7 mouse cellular contexts compared by ENCODE assay signal in the genomic region with DNA sequence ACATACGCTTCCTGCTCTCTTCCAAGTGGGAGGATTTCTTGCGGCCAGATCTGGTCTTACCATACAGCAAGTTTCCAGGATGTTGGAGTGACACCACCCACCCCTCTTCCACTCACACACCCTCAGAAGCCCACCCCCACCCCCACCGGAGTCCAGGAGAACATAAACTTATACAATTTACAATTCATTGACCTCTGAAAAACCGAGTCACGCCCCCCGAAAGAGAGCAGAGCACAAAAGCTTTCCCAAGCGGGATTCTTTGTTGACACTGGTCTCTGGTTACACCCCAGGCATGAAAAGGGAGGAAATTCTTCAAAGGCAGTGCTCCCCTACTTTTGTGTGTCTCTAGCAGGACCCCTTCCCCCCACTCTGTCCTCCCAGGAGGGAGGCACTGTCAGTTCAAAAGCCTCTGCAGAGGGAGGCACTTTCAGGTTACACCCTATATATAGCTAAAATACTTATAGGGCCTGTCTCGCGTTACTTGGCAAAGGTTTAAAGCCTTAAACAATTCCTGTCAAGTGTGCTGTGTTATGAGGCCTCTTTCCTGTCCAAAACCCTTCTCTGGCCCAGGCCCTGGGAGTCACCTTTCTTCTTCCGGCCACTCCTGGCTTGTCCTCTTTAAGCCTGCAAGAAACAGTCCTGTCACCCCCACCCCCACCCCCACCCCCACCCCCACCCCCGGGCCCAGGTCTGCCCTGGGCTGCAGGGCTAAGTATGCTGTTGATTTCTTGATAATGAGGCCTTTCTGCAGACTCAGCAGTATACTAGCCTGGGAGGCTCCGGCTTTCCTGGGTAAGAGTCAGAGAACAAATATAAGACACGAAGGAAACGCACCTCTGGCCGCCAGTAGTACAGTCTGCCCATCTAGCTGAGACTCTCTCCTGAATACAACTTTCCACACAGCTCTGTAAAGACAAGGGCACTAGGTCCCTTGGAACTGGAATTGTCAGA.
DNase-seq lines count a peak whose midpoint lies in the region; ATAC-seq lines count a peak whose summit lies in the region.

No protein-coding gene starts in this region.

- WGBS in forebrain, embryonic 14.5 days, result 7% methylated on average over 15 of the region's 15 CpGs
- 10% methylated on average over 15 of the region's 15 CpGs for WGBS in midbrain, embryonic 15.5 days

- H3K9me3 ChIP-seq in forebrain, embryonic 14.5 days (replicated peaks; ENCODE audit: control insufficient read depth, low read length), result no peaks in the 10 kb centered on the region
- no peaks in the 10 kb centered on the region for H3K9me3 ChIP-seq in midbrain, embryonic 15.5 days

- no peak overlapping the region for H3K4me3 ChIP-seq in forebrain, embryonic 14.5 days (ENCODE audit: low read depth, low read length)
- H3K4me3 ChIP-seq in midbrain, embryonic 15.5 days, result no peak overlapping the region

- no peaks in the 10 kb centered on the region for H3K36me3 ChIP-seq in forebrain, embryonic 14.5 days (ENCODE audit: control insufficient read depth, insufficient read depth, low read length)
- no peaks in the 10 kb centered on the region for H3K36me3 ChIP-seq in midbrain, embryonic 15.5 days (replicated peaks)

- no peak overlapping the region for H3K4me2 ChIP-seq in forebrain, embryonic 14.5 days (ENCODE audit: low read length)
- H3K4me2 ChIP-seq in midbrain, embryonic 15.5 days, result no peak overlapping the region

- peak; percentile 44 for ATAC-seq in forebrain, embryonic 14.5 days
- ATAC-seq in midbrain, embryonic 15.5 days (replicated peaks), result peak; percentile 72
- ATAC-seq in erythroblast, adult 5-6 weeks (replicated peaks; ENCODE audit: low FRiP score, poor library complexity, severe bottlenecking), result no peak

- no peak overlapping the region for H3K9ac ChIP-seq in forebrain, embryonic 14.5 days (ENCODE audit: low read length)
- H3K9ac ChIP-seq in midbrain, embryonic 15.5 days, result no peak overlapping the region

- H3K4me1 ChIP-seq in forebrain, embryonic 14.5 days (ENCODE audit: control insufficient read depth, insufficient read depth, low read length), result peaks cover 14% of the 10 kb centered on the region
- H3K4me1 ChIP-seq in midbrain, embryonic 15.5 days, result peaks cover 20% of the 10 kb centered on the region; the same call in 1 of the 2 replicates

- no peaks in the 10 kb centered on the region for H3K27me3 ChIP-seq in forebrain, embryonic 14.5 days (replicated peaks; ENCODE audit: control insufficient read depth, insufficient read depth, low read length)
- no peaks in the 10 kb centered on the region for H3K27me3 ChIP-seq in midbrain, embryonic 15.5 days (replicated peaks)

- no peak overlapping the region for H3K27ac ChIP-seq in forebrain, embryonic 14.5 days (ENCODE audit: low read depth, low read length)
- H3K27ac ChIP-seq in midbrain, embryonic 15.5 days, result no peak overlapping the region

- DNase-seq in embryo, embryonic 10.5 days (ENCODE audit: low spot score), result peak; percentile 81
- peak; percentile 28 for DNase-seq in forebrain, embryonic 14.5 days (ENCODE audit: low spot score)
- DNase-seq in kidney, postnatal 14 days, result peak; percentile 31
- DNase-seq in frontal cortex, adult 2 months (ENCODE audit: extremely low spot score in 1 of 2, low spot score in 1 of 2), result no peak
- no peak for DNase-seq in left cerebral cortex, adult 18-20 months (ENCODE audit: low spot score in 2 of 2)

Comparison
In these comparisons a context has a peak if more than half of its experiments do, and no peak if none do; other contexts are left out.
1. DNase-seq: peak in embryo, embryonic 10.5 days (single experiment), forebrain, embryonic 14.5 days (single experiment) and kidney, postnatal 14 days (single experiment); none in frontal cortex, adult 2 months (0 of 2) and left cerebral cortex, adult 18-20 months (0 of 2).